Mouse (Mus musculus) heart, postnatal 14 days (tissue): Measurements from ENCODE around the gene Syt7. TPM values are rescaled to one million over a fixed set of nuclear protein-coding genes. Genes with fewer than 3 reads are reported as not detected.
A peak's percentile ranks its signal among the peaks of the same experiment; 100 is the strongest.

Experiments
- DNase-seq, 2 experiments: peaks; one replicate each; pipeline ENCODE4 v3.0.0; 2021 to 2022
- intact Hi-C: fragments of 180-260 bp; cut with DNase I; formaldehyde crosslinking; loops from one replicate; pipeline ENCODE4 v1.15.1; 2025
- long read RNA-seq, 2 experiments: library from polyadenylated mRNA; stranded (forward); transcript quantifications; one replicate each; pipeline ENCODE4 v2.0.0; 2021
- total RNA-seq, 2 experiments: library from RNA; stranded (reverse); gene quantifications; 2 replicates each; pipeline ENCODE4 v1.2.3; 2021

Gene Syt7
- total RNA-seq: 10 to 100 TPM; 35.0 to 39.4 TPM
- long read RNA-seq, experiment 1, full-length matches to known transcripts: 3 of 10 reads
- long read RNA-seq, experiment 1, partial matches to known transcripts: 0 of 10 reads
- long read RNA-seq, experiment 1, other reads (novel, unspliced or antisense): 7 of 10 reads
- long read RNA-seq, experiment 2, partial matches to known transcripts: 1 of 8 reads
- long read RNA-seq, experiment 2, other reads (novel, unspliced or antisense): 6 of 8 reads

GRCm38 (mm10) chr19:10388615-10389313 is at the start of gene Syt7:
Gene Syt7 (plus strand): TSS chr19:10389090.
- intact Hi-C loops: loop anchor here (1.0 kb wide), 1 partner anchor 47 kb away; no protein-coding TSS in a partner anchor
- DNase-seq: peak; percentile 94 to 96

GRCm38 (mm10) chr19:10339271-10339670 is 49.6 kb upstream of the Syt7 start:
- intact Hi-C loops: no loop called here
- no peak for DNase-seq

- no peak for DNase-seq
- intact Hi-C loops: loop anchor here (1.0 kb wide), 1 partner anchor 49 kb away; the partner anchor contains the start of gene Syt7
These were observed 48.2 kb upstream of the Syt7 start for GRCm38 (mm10) chr19:10340661-10341060.

GRCm38 (mm10) chr19:10341152-10341551 is 47.7 kb upstream of the Syt7 start:
- intact Hi-C loops: loop anchor here (1.0 kb wide), 1 partner anchor 48 kb away; the partner anchor contains the start of gene Syt7
- peak; percentile 56 to 61 for DNase-seq

GRCm38 (mm10) chr19:10341817-10342439 is 47.0 kb upstream of the Syt7 start:
- intact Hi-C loops: loop anchor here (1.0 kb wide), 1 partner anchor 47 kb away; the partner anchor contains the start of gene Syt7
- DNase-seq: peak; percentile 70 to 72

GRCm38 (mm10) chr19:10343866-10344265 is 45.0 kb upstream of the Syt7 start:
- intact Hi-C loops: no loop called here
- DNase-seq: no peak

- intact Hi-C loops: no loop called here
- no peak for DNase-seq
These were observed 43.2 kb upstream of the Syt7 start for GRCm38 (mm10) chr19:10345696-10346095.

- no peak for DNase-seq
- intact Hi-C loops: no loop called here
These were observed 41.1 kb upstream of the Syt7 start for GRCm38 (mm10) chr19:10347628-10348273.

GRCm38 (mm10) chr19:10352218-10352617 is 36.7 kb upstream of the Syt7 start:
- intact Hi-C loops: no loop called here
- DNase-seq: no peak

GRCm38 (mm10) chr19:10354830-10355229 is 34.1 kb upstream of the Syt7 start:
- DNase-seq: no peak
- intact Hi-C loops: no loop called here

GRCm38 (mm10) chr19:10356845-10357503 is 31.9 kb upstream of the Syt7 start:
- no peak for DNase-seq
- intact Hi-C loops: no loop called here

- no peak for DNase-seq
- intact Hi-C loops: no loop called here
These were observed 29.6 kb upstream of the Syt7 start for GRCm38 (mm10) chr19:10359105-10359946.

- intact Hi-C loops: no loop called here
- no peak for DNase-seq
These were observed 26.3 kb upstream of the Syt7 start for GRCm38 (mm10) chr19:10362473-10363129.

- DNase-seq: no peak
- intact Hi-C loops: no loop called here
These were observed 25.0 kb upstream of the Syt7 start for GRCm38 (mm10) chr19:10363869-10364268.

- no peak for DNase-seq
- intact Hi-C loops: no loop called here
These were observed 22.6 kb upstream of the Syt7 start for GRCm38 (mm10) chr19:10366116-10366845.

- DNase-seq: no peak
These were observed 21.1 kb upstream of the Syt7 start for GRCm38 (mm10) chr19:10367802-10368201.

GRCm38 (mm10) chr19:10369936-10370335 is 19.0 kb upstream of the Syt7 start:
- intact Hi-C loops: no loop called here
- no peak for DNase-seq

More at GRCm38 (mm10) chr19:10367802-10368201, 21.1 kb upstream of the Syt7 start:
- intact Hi-C loops: no loop called here

GRCm38 (mm10) chr19:10373191-10373590 is 15.7 kb upstream of the Syt7 start:
- DNase-seq: no peak
- intact Hi-C loops: no loop called here
